Mouse (Mus musculus): ENCODE measurements at regions not wholly inside any gene's neighbourhood (a gene's known extent, or its start where the extent isn't known, plus 50 kb on each side); places are given as distances from the start of the nearest gene placed in this dataset.

DNA sequence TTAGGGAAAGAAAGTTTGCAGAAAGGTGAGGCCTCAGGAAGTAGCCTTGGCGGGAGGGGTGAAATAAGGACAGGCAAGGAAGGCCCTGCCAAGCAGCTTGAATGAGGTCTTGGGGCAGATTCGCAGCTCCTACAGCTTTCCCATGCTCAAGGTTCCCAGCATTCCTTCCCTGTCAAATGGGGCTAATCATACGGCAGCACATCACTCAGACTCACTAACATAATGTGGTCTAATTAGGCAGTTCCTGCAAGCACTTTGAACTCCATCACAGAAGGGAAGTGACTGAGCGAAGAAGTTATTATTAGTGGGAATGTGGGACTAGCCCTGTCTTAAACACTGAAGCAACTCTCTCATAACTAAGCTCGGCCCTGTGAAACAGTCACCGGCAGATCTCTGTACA, 87.1 kb upstream of the Gm10260 start:
- no peak for DNase-seq (ENCODE audit: low spot score in 2 of 2)

DNA sequence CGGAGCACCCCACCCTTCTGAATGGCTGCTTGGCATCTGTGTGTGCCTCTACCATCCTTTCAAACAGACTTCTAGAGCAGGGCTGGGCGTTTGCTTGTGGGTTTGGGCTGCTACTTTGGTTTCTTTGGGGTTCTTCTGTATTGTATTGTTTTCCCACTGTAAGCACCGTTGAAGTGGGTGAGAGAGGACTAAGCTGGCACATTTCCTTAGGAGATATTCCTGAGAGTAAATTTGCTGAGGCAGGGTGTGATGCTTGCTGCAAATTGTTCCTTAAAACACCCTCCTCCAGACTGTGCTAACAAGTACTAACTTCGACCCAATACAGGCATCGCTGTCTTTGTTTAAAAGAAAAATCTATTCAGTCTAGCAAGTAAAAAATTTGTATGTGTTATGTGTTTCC, 84.7 kb upstream of the Gm10260 start:
- DNase-seq (ENCODE audit: low spot score in 2 of 2) = no peak

DNA sequence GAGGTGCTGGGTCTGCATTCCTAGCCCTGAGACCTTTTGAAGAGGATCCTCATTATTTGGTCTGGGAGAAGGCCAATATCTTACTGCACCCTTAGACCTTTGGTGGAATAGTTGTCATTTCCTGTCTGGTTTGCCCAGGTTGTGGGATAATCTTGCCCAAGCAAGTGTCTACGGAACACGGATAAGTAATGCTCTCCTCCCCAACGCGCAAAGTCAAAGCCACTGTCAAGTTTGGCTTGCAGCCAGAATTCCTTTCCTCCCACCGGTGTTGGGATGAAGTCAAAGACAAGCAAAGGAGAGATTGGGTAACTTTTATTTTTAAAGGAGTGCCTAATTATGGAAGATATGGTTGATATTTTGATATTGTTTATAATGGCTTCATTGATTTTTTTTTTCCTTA, 82.4 kb upstream of the Gm10260 start:
- no peak for DNase-seq (ENCODE audit: low spot score in 2 of 2)

DNA sequence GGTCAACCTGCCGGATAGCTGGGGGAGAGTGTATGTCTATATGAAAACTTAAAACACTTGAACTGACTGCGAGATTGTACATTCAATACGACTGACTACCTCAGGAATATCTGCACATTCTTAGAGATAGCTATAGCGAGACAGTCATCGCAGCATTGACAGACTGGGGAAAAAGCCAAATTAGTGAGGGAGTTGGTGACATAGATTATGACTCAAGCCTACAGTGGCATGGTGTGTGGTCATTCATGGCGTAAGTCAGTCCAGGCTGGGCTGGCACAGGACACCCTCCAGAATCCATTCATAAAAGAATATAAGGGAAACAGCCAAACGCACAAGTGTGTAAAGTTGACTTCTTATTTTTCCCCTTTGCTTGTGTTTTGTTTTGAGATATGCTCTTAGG, 81.1 kb upstream of the Gm10260 start:
- no peak for DNase-seq (ENCODE audit: low spot score in 2 of 2)

- DNase-seq (ENCODE audit: low spot score in 2 of 2) = no peak
Measured at GRCm38 (mm10) chr13:97839617-97840308, 79.3 kb upstream of the Gm10260 start.

DNA sequence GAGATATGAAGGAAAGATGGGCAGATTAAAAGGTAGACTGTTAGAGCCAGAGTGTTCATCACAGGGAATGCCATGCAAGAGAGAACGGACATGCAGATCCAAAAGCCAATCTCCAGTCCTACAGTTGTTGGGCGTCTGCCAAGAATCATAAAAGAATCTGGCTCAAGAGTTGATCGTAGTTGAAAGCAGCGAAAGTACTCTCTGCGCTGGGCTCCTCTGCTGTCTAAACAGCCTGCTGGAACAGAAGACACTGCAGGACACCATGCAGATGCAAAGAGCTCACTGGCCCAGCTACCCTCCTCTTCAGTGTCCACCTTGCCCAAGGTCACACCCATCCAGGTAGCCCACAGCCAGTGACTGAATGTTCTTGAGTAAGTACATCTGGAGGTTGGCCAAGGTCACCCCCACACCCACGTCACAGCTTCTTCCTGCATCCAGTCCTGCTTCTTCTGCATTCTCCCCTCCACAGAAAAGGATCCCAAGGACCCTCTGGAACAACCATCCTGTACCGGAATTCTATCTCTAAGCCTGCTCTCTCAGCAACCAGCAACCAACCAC, 77.1 kb upstream of the Gm10260 start:
- DNase-seq (ENCODE audit: low spot score in 2 of 2) = no peak

GRCm38 (mm10) chr13:97832448-97832847, 72.0 kb upstream of the Gm10260 start:
- DNase-seq (ENCODE audit: low spot score in 2 of 2) = no peak

GRCm38 (mm10) chr13:97831839-97832238, 71.4 kb upstream of the Gm10260 start:
- no peak for DNase-seq (ENCODE audit: low spot score in 2 of 2)

GRCm38 (mm10) chr13:97829558-97829957, 69.1 kb upstream of the Gm10260 start:
- DNase-seq (ENCODE audit: low spot score in 2 of 2) = no peak

DNA sequence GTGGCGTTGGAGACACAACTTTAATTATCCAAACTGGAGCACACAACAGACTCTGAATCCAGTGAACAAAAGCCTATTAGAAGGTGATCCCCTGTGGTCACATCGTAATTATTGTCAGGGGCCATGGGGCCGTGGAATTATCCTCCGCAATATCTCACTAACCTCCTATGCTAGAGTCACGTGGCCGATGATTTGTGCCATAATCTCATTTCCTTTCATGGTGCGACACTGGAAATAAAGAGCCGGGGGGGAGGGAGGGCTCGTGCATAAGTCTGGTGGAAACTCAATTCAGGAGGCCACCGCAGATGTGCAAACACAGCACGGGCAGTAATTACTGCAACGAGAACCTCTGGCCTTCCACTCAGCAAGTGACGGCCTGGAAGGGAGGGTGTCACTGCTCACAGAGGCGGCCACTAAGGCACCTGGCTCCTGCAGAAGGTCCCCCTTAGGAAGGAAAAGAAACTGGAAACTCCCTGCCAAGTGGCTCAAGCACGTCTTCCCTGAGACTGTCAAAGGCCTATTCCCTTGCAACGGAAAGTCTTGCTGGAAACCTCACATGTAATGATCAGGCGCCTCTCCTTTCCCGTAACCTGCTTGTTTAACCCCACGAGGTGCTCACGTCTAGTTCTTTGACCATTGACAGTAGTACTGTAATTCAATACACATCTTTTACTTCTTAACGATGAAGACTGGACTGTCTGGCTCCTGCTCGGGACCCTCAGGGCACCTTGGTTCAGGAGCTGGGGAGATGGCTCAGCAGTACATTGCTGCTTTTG, 65.6 kb upstream of the Gm10260 start:
- DNase-seq (ENCODE audit: low spot score in 2 of 2) = no peak

- no peak for DNase-seq (ENCODE audit: low spot score in 2 of 2)
Measured at GRCm38 (mm10) chr13:97825361-97825760, 64.9 kb upstream of the Gm10260 start.

DNA sequence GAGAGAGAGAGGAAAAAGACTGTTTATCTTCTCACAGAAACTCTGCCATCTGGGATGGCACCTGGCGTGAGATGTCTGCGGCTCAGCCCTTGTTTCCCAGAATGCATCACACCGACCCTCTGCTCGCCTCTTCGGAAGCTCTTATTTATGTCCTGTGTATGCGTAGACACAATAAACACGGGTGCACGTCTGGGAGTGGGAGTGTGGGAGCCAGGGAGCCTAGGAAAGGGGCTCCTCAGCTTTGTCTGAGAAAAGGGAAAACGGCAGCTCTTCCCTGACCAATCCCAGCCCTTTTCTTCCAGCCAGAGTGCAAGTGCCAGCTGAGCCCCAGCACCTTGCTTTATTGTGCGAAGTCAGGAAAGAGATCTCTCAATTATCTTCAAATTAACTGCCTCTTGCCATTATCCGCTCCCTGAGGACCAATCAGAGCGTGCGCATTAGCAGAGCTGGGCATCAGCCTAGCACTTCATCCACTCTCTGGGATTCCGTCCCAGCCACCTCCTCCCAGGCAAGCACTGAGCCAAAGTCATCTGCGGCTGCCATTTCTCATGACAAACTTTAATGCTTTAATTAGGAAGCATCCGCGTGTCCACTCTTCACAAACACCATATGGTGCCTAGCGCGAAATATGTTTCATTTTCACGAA, 63.8 kb upstream of the Gm10260 start:
- peak; percentile 7 to 22 for DNase-seq (ENCODE audit: low spot score in 2 of 2)

DNA sequence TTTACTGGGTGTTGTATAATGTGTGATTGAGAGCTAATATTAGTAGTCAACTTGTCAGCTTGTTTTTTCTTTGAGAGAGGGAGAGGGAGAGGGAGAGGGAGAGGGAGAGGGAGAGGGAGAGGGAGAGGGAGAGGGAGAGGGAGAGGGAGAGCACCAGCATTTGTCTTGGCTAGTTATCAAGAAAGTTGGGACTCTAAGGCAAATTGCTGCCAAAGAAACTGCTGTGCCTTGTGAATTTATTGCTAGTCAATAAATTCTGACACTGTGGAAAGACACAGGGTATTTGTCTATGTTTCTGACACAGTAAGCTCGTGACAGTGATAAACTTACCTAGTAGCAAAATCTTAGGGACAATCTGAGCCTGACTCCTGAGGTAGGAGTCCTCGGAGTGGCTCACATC, 61.2 kb upstream of the Gm10260 start:
- DNase-seq (ENCODE audit: low spot score in 2 of 2) = no peak

DNA sequence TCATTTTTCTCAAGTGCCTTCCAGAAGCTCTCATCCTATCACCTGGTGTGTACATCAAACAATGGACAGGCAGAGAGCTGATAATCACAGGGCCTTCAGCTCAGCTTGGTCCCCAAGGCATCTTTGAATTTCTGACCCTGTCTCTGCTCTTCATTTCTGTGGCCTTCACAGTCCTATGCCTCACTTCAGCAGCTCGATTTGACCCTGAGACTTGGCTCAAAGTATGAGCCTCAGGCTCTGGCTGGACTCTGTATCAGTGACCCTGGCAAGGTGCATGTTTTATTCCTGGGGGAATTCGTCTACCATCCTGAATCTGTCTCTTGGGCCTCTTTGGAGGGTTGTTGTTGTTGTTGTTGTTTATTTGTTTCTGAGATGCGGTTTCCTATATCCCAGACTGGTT, 60.6 kb upstream of the Gm10260 start:
- no peak for DNase-seq (ENCODE audit: low spot score in 2 of 2)

GRCm38 (mm10) chr13:97820401-97820800, 60.0 kb upstream of the Gm10260 start:
- DNase-seq (ENCODE audit: low spot score in 2 of 2) = no peak

DNA sequence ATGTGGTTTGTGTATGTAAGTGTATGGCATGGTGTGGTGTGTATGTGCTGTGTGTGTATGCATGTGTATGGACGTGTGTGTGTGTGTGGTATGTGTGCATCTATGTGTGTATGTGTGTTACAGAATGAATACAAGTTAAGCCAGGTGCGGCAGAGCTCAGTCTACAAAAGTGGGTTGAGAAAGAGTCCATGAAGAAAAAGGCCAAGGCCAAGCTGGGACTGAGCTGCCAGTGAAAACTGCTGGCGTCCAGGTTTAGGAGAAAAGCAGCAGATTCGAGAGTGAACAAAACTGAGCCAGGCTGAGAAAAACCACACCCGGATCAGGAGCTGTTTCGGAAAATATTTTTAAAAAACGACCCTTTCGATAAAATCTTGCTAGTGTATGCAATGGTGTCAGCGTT, 58.6 kb upstream of the Gm10260 start:
- no peak for DNase-seq (ENCODE audit: low spot score in 2 of 2)

GRCm38 (mm10) chr13:97816923-97817322, 56.5 kb upstream of the Gm10260 start:
- DNase-seq (ENCODE audit: low spot score in 2 of 2) = no peak

All from frontal cortex, postnatal 25 days (tissue).